In genomic region chr7:100917751-100918150, GRCm38 (mm10) we compare ENCODE assay signal across 11 mouse cellular contexts. TPM values are rescaled to one million over a fixed set of nuclear protein-coding genes. Genes with fewer than 3 reads are reported as not detected.
A peak's percentile ranks its signal among the peaks of the same experiment; 100 is the strongest.
DNase-seq lines count a peak whose midpoint lies in the region; ATAC-seq and TF ChIP-seq lines count a peak whose summit lies in the region.
"Had no signal": no experiment of that assay in that cellular context is flagged by ENCODE, and none has a peak within 500 bp of the region (broad histone marks: within the 10 kb centered on the region; RNA-seq: fewer than 3 reads in every experiment).

No protein-coding gene starts in this region.

- H3K9me3 ChIP-seq in heart, embryonic 10.5 days: no peaks in the 10 kb centered on the region
- H3K9me3 ChIP-seq in lung, embryonic 15.5 days: no peaks in the 10 kb centered on the region
- no peaks in the 10 kb centered on the region for H3K9me3 ChIP-seq in embryonic facial prominence, embryonic 10.5 days
- H3K9me3 ChIP-seq in limb, embryonic 14.5 days (ENCODE audit: control insufficient read depth, low read length): no peaks in the 10 kb centered on the region

- WGBS in heart, embryonic 10.5 days: 48% methylated on average over 6 of the region's 6 CpGs
- WGBS in lung, embryonic 15.5 days: 44% methylated on average over 6 of the region's 6 CpGs
- 50% methylated on average over 6 of the region's 6 CpGs for WGBS in embryonic facial prominence, embryonic 10.5 days
- WGBS in limb, embryonic 14.5 days: 54% methylated on average over 6 of the region's 6 CpGs

- peaks cover 37% of the 10 kb centered on the region for H3K36me3 ChIP-seq in heart, embryonic 10.5 days
- peaks cover 41% of the 10 kb centered on the region for H3K36me3 ChIP-seq in lung, embryonic 15.5 days
- peaks cover 95% of the 10 kb centered on the region for H3K36me3 ChIP-seq in embryonic facial prominence, embryonic 10.5 days (replicated peaks)
- H3K36me3 ChIP-seq in limb, embryonic 14.5 days (ENCODE audit: control insufficient read depth, insufficient read depth, low read length): peaks cover 43% of the 10 kb centered on the region

- no peak for DNase-seq in heart, embryonic 10.5 days (ENCODE audit: low spot score)
- no peak for DNase-seq in heart, adult 18-20 months
- DNase-seq in lung, postnatal 25 days (ENCODE audit: low spot score): no peak
- no peak for DNase-seq in embryonic facial prominence, embryonic 10.5 days (ENCODE audit: low spot score)
- DNase-seq in limb, embryonic 14.5 days (ENCODE audit: low spot score): no peak
- DNase-seq in right cerebral cortex, postnatal 36 days (ENCODE audit: low spot score in 2 of 2): no peak
- DNase-seq in layer of hippocampus, postnatal 14 days (ENCODE audit: low spot score in 2 of 2): no peak
- DNase-seq: retina, postnatal 1 day; thymus, postnatal 14 days had no signal

- H3K27ac ChIP-seq in heart, embryonic 10.5 days: peak overlapping the region; percentile 85
- peak overlapping the region; percentile 84 for H3K27ac ChIP-seq in lung, embryonic 15.5 days
- peak overlapping the region; percentile 82 for H3K27ac ChIP-seq in embryonic facial prominence, embryonic 10.5 days (replicated peaks)
- H3K27ac ChIP-seq in limb, embryonic 14.5 days (replicated peaks; ENCODE audit: low read depth, low read length): peak overlapping the region; percentile 67

- H3K4me1 ChIP-seq in heart, embryonic 10.5 days: peaks cover 100% of the 10 kb centered on the region
- peaks cover 91% of the 10 kb centered on the region for H3K4me1 ChIP-seq in lung, embryonic 15.5 days
- H3K4me1 ChIP-seq in embryonic facial prominence, embryonic 10.5 days: peaks cover 96% of the 10 kb centered on the region
- H3K4me1 ChIP-seq in limb, embryonic 14.5 days (ENCODE audit: control insufficient read depth, insufficient read depth, low read length): peaks cover 48% of the 10 kb centered on the region

- peak overlapping the region; percentile 39 for H3K4me3 ChIP-seq in heart, embryonic 10.5 days
- no peak overlapping the region for H3K4me3 ChIP-seq in lung, embryonic 15.5 days
- H3K4me3 ChIP-seq in embryonic facial prominence, embryonic 10.5 days: peak overlapping the region; percentile 19; the same call in 1 of the 2 replicates
- no peak overlapping the region for H3K4me3 ChIP-seq in limb, embryonic 14.5 days (replicated peaks; ENCODE audit: low read length)

- H3K9ac ChIP-seq in lung, embryonic 15.5 days: no peak overlapping the region
- H3K9ac ChIP-seq in limb, embryonic 14.5 days (ENCODE audit: low read depth, low read length, severe bottlenecking): peak overlapping the region; percentile 38

- peak overlapping the region; percentile 33 for H3K4me2 ChIP-seq in lung, embryonic 15.5 days
- H3K4me2 ChIP-seq in limb, embryonic 14.5 days (replicated peaks; ENCODE audit: low read depth, low read length, severe bottlenecking): peak overlapping the region; percentile 17; the same call in 1 of the 2 replicates

- no peaks in the 10 kb centered on the region for H3K27me3 ChIP-seq in heart, embryonic 10.5 days (ENCODE audit: insufficient read depth, poor library complexity, severe bottlenecking)
- no peaks in the 10 kb centered on the region for H3K27me3 ChIP-seq in lung, embryonic 15.5 days
- no peaks in the 10 kb centered on the region for H3K27me3 ChIP-seq in embryonic facial prominence, embryonic 10.5 days (replicated peaks; ENCODE audit: low read depth, poor library complexity, severe bottlenecking)
- H3K27me3 ChIP-seq in limb, embryonic 14.5 days (ENCODE audit: control insufficient read depth, insufficient read depth, low read length): no peaks in the 10 kb centered on the region

- no peak for TF ChIP-seq POLR2A in limb, embryonic 14.5 days (IDR thresholded peaks at IDR 0.05; ENCODE audit: borderline replicate concordance, extremely low read depth, insufficient read depth, insufficient read length)

- 0 out of 2 replicates have a peak, but pooled peaks have one; percentile 2 for ATAC-seq in lung, embryonic 15.5 days (ENCODE audit: borderline replicate concordance, extremely low read depth, low FRiP score, low TSS enrichment)
- no peak for ATAC-seq in limb, embryonic 14.5 days (ENCODE audit: low FRiP score, low read depth)
- ATAC-seq: CD4-positive, CD25-positive, alpha-beta regulatory T cell, adult 4 months had no signal

RNA-seq across cellular contexts. Expression of gene Arhgef17, which starts 14.2 kb away (rescaled TPM):
- 7.9 and 10.1 TPM in 2 replicates for polyA plus RNA-seq in heart, embryonic 10.5 days (2016; fragmentation: Nextera tagmentation; extraction: Ambion mirVana)
- 10 to 100 TPM; 23.6 to 24.8 TPM for total RNA-seq in heart, adult 18-20 months (2021)
- polyA plus RNA-seq in lung, embryonic 15.5 days (2015; fragmentation: Nextera tagmentation; extraction: Ambion mirVana): 10.8 TPM in 2 replicates
- 9.3 and 9.8 TPM in 2 replicates for polyA plus RNA-seq in embryonic facial prominence, embryonic 10.5 days (2016; fragmentation: Nextera tagmentation; extraction: Ambion mirVana)
- 42.8 and 55.2 TPM in 2 replicates for polyA plus RNA-seq in limb, embryonic 14.5 days (2012; rRNA removed)
- 15.4 and 16.4 TPM in 2 replicates for polyA plus RNA-seq in limb, embryonic 14.5 days (2014; fragmentation: Nextera tagmentation; extraction: Ambion mirVana)
- total RNA-seq in layer of hippocampus, postnatal 14 days (2021): 100 to 1,000 TPM; 113 to 117 TPM
- polyA plus RNA-seq: CD4-positive, CD25-positive, alpha-beta regulatory T cell, adult 4 months had no signal

RNA-seq across cellular contexts. Expression of gene Relt, which starts 54.5 kb away (rescaled TPM):
- 4.4 and 5.3 TPM in 2 replicates for polyA plus RNA-seq in heart, embryonic 10.5 days (2016; fragmentation: Nextera tagmentation; extraction: Ambion mirVana)
- total RNA-seq in heart, adult 18-20 months (2021): 1 to 10 TPM; 4.5 to 5.4 TPM
- 3.6 and 4.6 TPM in 2 replicates for polyA plus RNA-seq in lung, embryonic 15.5 days (2015; fragmentation: Nextera tagmentation; extraction: Ambion mirVana)
- 4.8 and 5.2 TPM in 2 replicates for polyA plus RNA-seq in embryonic facial prominence, embryonic 10.5 days (2016; fragmentation: Nextera tagmentation; extraction: Ambion mirVana)
- polyA plus RNA-seq in limb, embryonic 14.5 days (2012; rRNA removed): 8.5 and 9.8 TPM in 2 replicates
- polyA plus RNA-seq in limb, embryonic 14.5 days (2014; fragmentation: Nextera tagmentation; extraction: Ambion mirVana): 3.0 and 3.2 TPM in 2 replicates
- total RNA-seq in layer of hippocampus, postnatal 14 days (2021): 10 to 100 TPM; 10.5 to 14.3 TPM

RNA-seq across cellular contexts. Expression of gene P2ry6, which starts 56.7 kb away (rescaled TPM):
- polyA plus RNA-seq in heart, embryonic 10.5 days (2016; fragmentation: Nextera tagmentation; extraction: Ambion mirVana): 0.97 and 1.2 TPM in 2 replicates
- 1 to 10 TPM; 3.2 TPM for total RNA-seq in heart, adult 18-20 months (2021)
- 9.6 and 9.9 TPM in 2 replicates for polyA plus RNA-seq in lung, embryonic 15.5 days (2015; fragmentation: Nextera tagmentation; extraction: Ambion mirVana)
- 1.8 and 3.0 TPM in 2 replicates for polyA plus RNA-seq in embryonic facial prominence, embryonic 10.5 days (2016; fragmentation: Nextera tagmentation; extraction: Ambion mirVana)
- polyA plus RNA-seq in limb, embryonic 14.5 days (2012; rRNA removed): 5.3 and 8.5 TPM in 2 replicates
- polyA plus RNA-seq in limb, embryonic 14.5 days (2014; fragmentation: Nextera tagmentation; extraction: Ambion mirVana): 5.9 and 6.5 TPM in 2 replicates
- total RNA-seq in layer of hippocampus, postnatal 14 days (2021): 1 to 10 TPM; 3.0 to 6.0 TPM
- polyA plus RNA-seq: CD4-positive, CD25-positive, alpha-beta regulatory T cell, adult 4 months had no signal

Comparison
In these comparisons a context has a peak if more than half of its experiments do, and no peak if none do; other contexts are left out.
1. H3K4me3 ChIP-seq: peak in heart, embryonic 10.5 days (single experiment) and embryonic facial prominence, embryonic 10.5 days (single experiment); none in lung, embryonic 15.5 days (single experiment) and limb, embryonic 14.5 days (single experiment).
2. Peak in every context shown above with its lines, with median percentiles within 50 percentile points of each other: H3K27ac ChIP-seq.